Mouse (Mus musculus) cortical plate, adult 2 months (tissue): ENCODE results near the gene Ttc16. TPM values are rescaled to one million over a fixed set of nuclear protein-coding genes. Genes with fewer than 3 reads are reported as not detected.

Experiments used
- H3K27ac ChIP-seq: fragments of 200-500 bp; 2 replicates; pipeline ENCODE4 v1.5.1; 2012; ENCODE audit warnings: low read length, control low read depth, inconsistent platforms; ENCODE audit not compliant: insufficient read depth
- H3K4me1 ChIP-seq: fragments of 200-500 bp; 2 replicates; pipeline ENCODE4 v1.6.1; 2011; ENCODE audit warnings: low read length; ENCODE audit not compliant: control insufficient read depth, insufficient read depth
- H3K4me3 ChIP-seq: fragments of 200-500 bp; 2 replicates; pipeline ENCODE4 v1.5.1; 2011; ENCODE audit warnings: mild to moderate bottlenecking, low read length, control low read depth; ENCODE audit not compliant: insufficient read depth
- CTCF ChIP-seq: fragments of 200-500 bp; IDR thresholded peaks from 2 replicates; pipeline ENCODE4 v1.5.1; 2011; ENCODE audit warnings: mild to moderate bottlenecking, control low read depth, low read length; ENCODE audit not compliant: insufficient read depth; ENCODE audit errors: extremely low read depth
- POLR2A ChIP-seq: fragments of 200-500 bp; IDR thresholded peaks from 2 replicates; pipeline ENCODE4 v1.6.1; 2011; ENCODE audit warnings: mild to moderate bottlenecking, low read length, control low read depth; ENCODE audit not compliant: insufficient read depth; ENCODE audit errors: extremely low read depth
- polyA plus RNA-seq: library from polyadenylated mRNA; depleted of rRNA; stranded (reverse); fragments of >200 nt; gene quantifications from 2 replicates; pipeline ENCODE4 v1.2.3, GENCODE M21; 2012

Ttc16 gene
- polyA plus RNA-seq, 1 experiment = 2.2 TPM

GRCm38 (mm10) chr2:32768661-32769285 lies 6.7 kb downstream of the Ttc16 start:
- no peak overlapping the region for H3K27ac ChIP-seq
- no peaks in the 10 kb centered on the region for H3K4me1 ChIP-seq
- H3K4me3 ChIP-seq = no peak overlapping the region
- no peak for TF ChIP-seq CTCF
- TF ChIP-seq POLR2A = no peak

GRCm38 (mm10) chr2:32767241-32767640 lies 8.2 kb downstream of the Ttc16 start:
- H3K4me3 ChIP-seq = no peak overlapping the region
- H3K27ac ChIP-seq = no peak overlapping the region
- no peaks in the 10 kb centered on the region for H3K4me1 ChIP-seq
- TF ChIP-seq POLR2A = no peak
- no peak for TF ChIP-seq CTCF

GRCm38 (mm10) chr2:32763353-32763752 lies 12.1 kb downstream of the Ttc16 start:
- peak; percentile 35; the same call in 1 of the 2 replicates for TF ChIP-seq CTCF
- TF ChIP-seq POLR2A = no peak
- Histone ChIP-seq H3K4me3 (no peak overlapping the region), H3K27ac (no peak overlapping the region), H3K4me1 (peaks cover 5% of the 10 kb centered on the region)

- TF ChIP-seq POLR2A (no peak), CTCF (no peak)
- no peak overlapping the region for H3K27ac ChIP-seq
- H3K4me1 ChIP-seq = peaks cover 5% of the 10 kb centered on the region
- H3K4me3 ChIP-seq = no peak overlapping the region
These were observed 13.6 kb downstream of the Ttc16 start for GRCm38 (mm10) chr2:32761859-32762258.

GRCm38 (mm10) chr2:32761361-32761760 lies 14.1 kb downstream of the Ttc16 start:
- peaks cover 5% of the 10 kb centered on the region for H3K4me1 ChIP-seq
- no peak overlapping the region for H3K4me3 ChIP-seq
- no peak overlapping the region for H3K27ac ChIP-seq
- TF ChIP-seq POLR2A = no peak
- no peak for TF ChIP-seq CTCF

- Histone ChIP-seq H3K4me1 (peaks cover 5% of the 10 kb centered on the region), H3K27ac (no peak overlapping the region), H3K4me3 (no peak overlapping the region)
- no peak for TF ChIP-seq POLR2A
- no peak for TF ChIP-seq CTCF
These were observed 16.4 kb downstream of the Ttc16 start for GRCm38 (mm10) chr2:32759001-32759400.

GRCm38 (mm10) chr2:32758503-32758902 lies 16.9 kb downstream of the Ttc16 start:
- Histone ChIP-seq H3K4me3 (no peak overlapping the region), H3K4me1 (peaks cover 5% of the 10 kb centered on the region), H3K27ac (no peak overlapping the region)
- TF ChIP-seq POLR2A = no peak
- no peak for TF ChIP-seq CTCF

GRCm38 (mm10) chr2:32757056-32757845 lies 18.2 kb downstream of the Ttc16 start, which contains the start of gene Tor2a:
Gene Tor2a, plus strand, starts transcription at chr2:32757234.
- peak within 1 kb of the TSS; percentile 49 for H3K27ac ChIP-seq
- TF ChIP-seq POLR2A (peak; percentile 61; the same call in 1 of the 2 replicates), CTCF (peak; percentile 86)
- H3K4me3 ChIP-seq = peak within 1 kb of the TSS; percentile 38
- H3K4me1 ChIP-seq = peaks cover 5% of the 10 kb centered on the region

- peaks cover 5% of the 10 kb centered on the region for H3K4me1 ChIP-seq
- H3K4me3 ChIP-seq = peak overlapping the region; percentile 38; the same call in 1 of the 2 replicates
- H3K27ac ChIP-seq = no peak overlapping the region
These were observed 18.8 kb downstream of the Ttc16 start for GRCm38 (mm10) chr2:32756674-32757055.

More at GRCm38 (mm10) chr2:32756674-32757055, 18.8 kb downstream of the Ttc16 start:
- no peak for TF ChIP-seq CTCF
- TF ChIP-seq POLR2A = no peak
